Mouse (Mus musculus) cerebellum, adult 8-10 months (tissue): ENCODE data around the gene Gm20521.

Source experiments
- DNase-seq: peaks from one replicate; pipeline ENCODE4 v3.0.0; 2022

Gm20521 gene

GRCm38 (mm10) chr14:54883154-54884021, at the start of gene Gm20521, which contains the start of gene Bcl2l2:
Gene Gm20521 (plus strand): TSS chr14:54883441.
Gene Bcl2l2 (plus strand): TSS chr14:54883377.
- peak; percentile 76 for DNase-seq

DNA sequence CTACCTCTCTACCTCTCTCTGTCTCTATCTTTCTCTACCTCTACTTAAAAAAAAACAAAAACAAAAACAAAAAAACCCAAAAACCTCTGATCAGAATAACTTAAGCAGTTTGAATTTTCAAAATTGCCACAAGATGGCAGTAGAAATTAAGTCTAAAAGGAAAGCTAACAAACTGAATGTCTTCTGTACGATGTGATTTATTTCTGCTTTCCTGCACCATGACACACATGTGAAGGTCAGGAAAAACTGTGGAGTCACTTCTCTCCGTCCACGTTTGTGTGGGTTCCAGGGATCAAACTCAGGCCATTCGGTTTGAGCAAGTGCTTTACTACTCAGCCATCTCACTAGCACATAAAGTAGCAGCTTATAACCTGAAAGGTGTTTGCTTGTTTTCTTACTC, 39.8 kb upstream of the Gm20521 start:
- DNase-seq, result no peak

DNA sequence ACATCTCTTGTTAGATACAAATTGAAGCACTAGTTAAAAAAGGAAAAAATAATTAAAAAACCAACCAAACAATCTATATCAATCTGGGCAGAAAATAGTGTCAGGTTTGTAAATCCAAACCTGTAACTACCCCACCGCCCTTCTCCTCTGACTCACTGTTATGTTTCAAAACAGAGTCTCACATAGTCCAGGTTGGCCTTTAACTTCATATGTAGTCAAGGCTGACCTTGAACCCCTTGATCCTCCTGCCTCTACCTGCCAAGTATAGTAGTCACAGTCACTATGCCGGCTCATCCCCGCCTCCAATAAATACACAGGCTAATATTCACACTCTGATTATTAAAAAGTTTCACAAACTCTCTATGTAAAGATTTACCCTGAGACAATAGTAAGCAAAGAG, 27.5 kb upstream of the Gm20521 start:
- no peak for DNase-seq

- no peak for DNase-seq
Measured at GRCm38 (mm10) chr14:54856703-54857102, 26.5 kb upstream of the Gm20521 start.

DNA sequence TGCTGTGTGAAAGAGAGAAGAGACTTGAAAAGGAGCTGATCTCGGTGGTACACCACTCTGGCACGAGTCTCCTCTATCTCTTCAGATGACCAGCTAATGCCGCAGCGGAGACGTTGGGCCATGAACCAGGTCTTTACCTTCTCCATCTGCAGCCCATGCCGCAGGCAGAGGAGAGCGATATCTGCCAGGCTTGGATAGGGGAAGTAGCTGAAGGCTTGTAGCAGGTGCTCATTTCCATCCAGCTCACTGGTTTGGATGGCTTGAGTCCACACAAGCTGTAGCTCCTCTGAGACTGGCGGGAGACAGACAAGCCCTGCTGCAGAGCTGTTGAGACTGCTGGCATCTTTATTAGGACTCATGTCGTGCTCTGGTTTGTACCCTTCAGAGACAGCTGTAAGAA, 25.4 kb upstream of the Gm20521 start:
- peak; percentile 57 for DNase-seq

- peak; percentile 71 for DNase-seq
Measured at GRCm38 (mm10) chr14:54860511-54860910, 22.7 kb upstream of the Gm20521 start.

GRCm38 (mm10) chr14:54863501-54864312, 19.5 kb upstream of the Gm20521 start:
- DNase-seq, result peak; percentile 89

DNA sequence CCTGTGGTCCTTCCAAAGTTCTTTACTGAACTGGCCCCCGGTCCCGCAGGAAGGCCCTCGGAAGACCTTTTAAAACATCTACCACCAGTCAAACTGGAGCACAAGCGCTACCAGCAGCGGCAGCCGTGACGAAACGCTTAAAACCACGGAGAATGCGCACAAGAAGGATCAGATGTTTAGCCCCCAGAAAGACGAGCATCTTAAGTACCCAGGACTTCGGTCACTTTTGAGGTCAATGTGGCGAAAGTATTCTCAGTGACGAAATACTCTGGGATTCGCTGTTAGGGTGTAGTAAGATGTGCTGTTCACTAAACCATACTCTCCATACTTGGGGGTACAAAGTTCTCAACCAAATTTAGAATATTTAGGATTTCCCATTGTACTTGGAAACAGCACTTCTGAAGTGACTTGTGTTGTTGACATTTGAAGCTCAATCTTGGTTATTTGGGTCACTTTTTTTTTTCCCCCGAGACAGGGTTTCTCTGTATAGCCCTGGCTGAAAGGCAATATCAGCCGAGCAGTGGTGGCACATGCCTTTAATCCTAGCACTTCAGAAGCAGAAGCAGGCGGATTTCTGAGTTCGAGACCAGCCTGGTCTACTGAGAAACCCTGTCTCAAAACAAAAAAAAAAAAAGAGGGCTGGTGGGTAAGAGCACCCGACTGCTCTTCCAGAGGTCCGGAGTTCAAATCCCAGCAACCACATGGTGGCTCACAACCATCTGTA, 18.8 kb upstream of the Gm20521 start:
- no peak for DNase-seq

DNA sequence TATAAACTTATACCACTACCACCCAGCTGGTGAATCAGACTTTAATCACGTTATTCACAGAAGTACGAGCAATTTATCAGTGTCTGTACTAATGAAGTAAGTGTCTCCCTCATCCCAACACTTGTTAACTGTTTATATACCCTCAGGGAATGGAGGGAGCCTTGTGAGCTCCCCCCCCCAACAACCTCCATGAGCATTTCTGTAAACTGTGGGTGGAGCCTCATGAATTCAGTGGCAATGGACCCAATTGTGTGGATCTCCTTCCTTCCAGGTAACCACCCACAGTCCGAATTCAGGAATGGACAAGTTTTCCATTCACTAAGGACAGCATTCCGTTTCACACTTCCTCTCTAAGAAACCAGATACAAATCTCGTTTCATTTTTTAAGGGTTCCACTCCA, 17.6 kb upstream of the Gm20521 start:
- DNase-seq, result no peak

DNA sequence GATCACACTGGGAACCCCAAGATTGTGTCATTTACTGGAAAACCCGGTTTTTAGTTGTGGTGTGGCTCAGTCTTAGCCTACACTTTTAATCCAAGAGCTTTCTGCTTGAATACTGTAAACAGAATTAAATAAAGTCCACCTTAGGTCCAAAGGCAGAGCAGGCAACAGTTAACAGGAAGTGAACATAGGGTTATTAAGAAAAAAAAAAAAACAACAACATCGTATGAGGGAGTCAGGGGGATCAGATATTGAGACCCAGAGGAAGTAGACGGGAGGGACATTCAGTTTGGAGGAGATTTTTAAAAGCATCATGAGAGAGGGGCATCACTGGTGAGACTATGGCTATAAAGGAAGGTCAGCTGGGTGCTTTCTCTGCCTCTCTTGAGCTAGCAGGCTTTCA, 17.0 kb upstream of the Gm20521 start:
- no peak for DNase-seq

GRCm38 (mm10) chr14:54866936-54867335, 16.3 kb upstream of the Gm20521 start:
- DNase-seq, result no peak

DNA sequence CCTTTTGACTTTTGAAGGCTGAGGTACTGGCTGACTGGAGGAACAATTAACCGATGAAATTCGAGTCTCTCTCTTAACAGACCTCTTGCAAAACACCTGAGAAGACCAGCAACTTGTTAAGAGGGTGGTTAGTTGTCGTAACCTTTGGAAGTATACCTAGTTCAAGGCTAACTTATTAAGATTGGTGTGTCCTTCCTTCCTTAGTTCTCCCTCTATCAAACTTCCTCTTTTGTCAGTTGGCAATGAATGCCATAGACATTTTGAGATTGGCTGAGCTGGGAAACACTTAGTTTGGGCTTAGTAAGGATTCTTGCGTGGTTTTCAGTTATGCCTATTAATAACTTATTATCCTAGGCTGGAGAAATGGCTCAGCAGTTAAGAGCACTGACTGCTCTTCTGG, 15.2 kb upstream of the Gm20521 start:
- DNase-seq, result no peak

DNA sequence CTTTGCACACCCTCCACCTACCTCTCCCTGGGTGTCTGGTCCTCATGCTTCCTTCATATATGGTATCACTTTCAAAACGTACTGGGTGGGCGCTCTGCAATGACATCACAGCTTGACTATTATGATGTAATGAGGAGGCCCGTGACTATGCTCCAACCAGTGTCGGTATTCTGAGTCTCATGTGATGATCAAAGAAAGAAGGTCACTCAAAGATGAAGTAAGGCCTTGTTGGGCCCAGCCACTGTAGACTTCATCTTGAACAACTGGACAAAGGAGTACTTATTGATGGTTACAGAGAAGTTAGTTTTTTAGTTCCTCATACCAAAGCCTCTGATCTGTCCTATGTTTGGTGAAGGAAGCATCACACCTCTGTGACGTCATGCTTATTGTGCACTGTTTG, 12.4 kb upstream of the Gm20521 start, which contains the start of gene Homez:
TSS of gene Homez (minus strand) at position 101 of the 400 bp plus-strand sequence.
- DNase-seq, result no peak

DNA sequence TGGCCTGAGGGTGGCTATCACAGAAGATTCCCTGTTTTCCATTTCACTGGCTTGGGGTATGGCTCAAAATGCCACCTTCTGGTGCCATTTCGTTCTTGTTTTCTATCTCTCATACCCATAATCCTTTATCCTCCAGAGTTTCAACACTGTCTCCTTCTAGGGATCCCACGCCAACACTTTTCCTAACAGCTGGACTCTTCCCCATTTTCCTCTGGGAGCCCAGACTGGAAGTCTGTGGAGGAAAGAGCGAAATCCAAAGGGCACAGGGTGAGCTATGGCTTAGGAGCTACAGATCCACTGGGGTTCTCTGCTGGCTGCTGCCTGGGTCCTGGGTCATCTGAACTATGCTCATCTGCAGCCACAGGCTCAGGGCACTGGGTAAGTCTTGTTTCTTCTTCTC, 9.1 kb upstream of the Gm20521 start:
- no peak for DNase-seq

DNA sequence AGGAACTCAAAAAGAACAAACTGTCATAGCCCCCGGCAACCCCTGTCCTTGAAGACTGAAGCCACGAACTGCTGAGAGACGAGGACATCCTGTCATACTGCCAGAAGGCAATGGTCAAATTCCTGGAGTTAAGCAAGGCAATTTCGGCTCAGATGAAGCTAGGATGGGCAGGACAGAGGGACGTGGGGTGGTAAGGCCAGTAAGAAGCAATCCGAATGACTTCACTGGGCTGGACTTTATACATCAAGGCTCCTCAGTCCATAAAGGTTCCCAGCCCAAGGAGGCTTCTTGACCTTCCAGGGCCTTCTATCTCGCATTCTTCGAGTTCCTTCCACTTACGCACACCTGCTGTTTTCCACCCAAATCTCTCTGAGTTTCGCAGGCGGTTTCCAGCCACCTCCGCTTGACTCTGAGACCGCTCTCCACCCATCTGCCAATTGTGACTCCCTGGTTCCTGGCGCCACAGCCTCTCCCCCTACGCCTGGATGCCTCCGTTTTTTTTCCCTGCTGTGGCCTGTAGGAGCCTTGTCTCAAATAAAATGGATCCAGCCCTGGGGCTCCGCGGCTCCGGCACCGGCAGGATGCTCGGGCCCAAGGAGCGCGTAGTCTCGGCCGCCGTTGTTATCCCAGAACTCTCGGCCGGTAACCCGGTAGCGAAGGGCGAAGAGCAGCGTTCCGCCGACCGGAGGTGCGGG, 7.2 kb upstream of the Gm20521 start:
- no peak for DNase-seq

GRCm38 (mm10) chr14:54876539-54877047, 6.6 kb upstream of the Gm20521 start:
- peak; percentile 92 for DNase-seq

- peak; percentile 73 for DNase-seq
Measured at GRCm38 (mm10) chr14:54877048-54877715, 6.1 kb upstream of the Gm20521 start, which contains the start of gene Ppp1r3e. Gene Ppp1r3e (minus strand): TSS chr14:54877550.

- DNase-seq, result no peak
Measured at GRCm38 (mm10) chr14:54884022-54884712, 926 bp downstream of the Gm20521 start.

DNA sequence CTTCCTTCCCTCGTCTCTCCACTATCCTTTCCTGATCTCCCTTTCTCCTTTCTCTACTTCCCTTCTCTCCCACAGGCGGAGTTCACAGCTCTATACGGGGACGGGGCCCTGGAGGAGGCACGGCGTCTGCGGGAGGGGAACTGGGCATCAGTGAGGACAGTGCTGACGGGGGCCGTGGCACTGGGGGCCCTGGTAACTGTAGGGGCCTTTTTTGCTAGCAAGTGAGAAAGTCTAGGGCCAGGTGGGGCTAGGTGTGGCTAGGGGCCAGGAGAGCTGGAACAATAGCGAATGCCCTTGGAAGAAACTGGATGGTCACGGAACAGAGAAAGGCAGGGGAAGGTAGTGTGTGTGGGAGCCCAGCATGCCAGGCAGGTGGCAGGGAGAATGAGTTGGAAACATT, 2.1 kb downstream of the Gm20521 start:
- no peak for DNase-seq

GRCm38 (mm10) chr14:54892200-54892599, 9.0 kb downstream of the Gm20521 start, which contains the start of gene Pabpn1:
Gene Pabpn1 (plus strand): TSS chr14:54892500.
- DNase-seq, result no peak

DNA sequence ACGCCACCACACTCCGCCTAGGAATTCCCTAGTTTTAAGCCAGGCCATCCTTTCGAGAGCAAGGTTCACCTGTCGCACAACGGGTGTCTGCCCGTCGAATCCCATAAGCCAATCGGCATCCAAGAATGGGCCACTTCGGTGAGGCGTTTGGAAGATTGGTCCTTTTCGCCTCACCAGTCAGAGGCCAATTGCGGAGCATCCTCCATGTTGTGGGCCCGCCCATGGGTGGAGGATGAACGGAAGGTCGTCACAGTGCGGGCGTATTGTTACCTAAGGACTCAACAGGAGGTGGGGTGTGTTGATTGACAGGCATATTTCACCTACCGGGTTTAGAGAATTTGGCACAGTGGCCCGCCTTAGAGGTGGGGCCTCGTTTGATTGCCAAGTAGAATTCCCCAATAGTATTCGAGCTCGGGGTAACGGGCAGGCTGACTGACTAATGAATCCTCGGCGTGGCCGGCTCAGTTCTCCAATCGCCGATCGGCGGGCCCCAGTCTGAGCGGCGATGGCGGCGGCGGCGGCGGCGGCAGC, 10.5 kb downstream of the Gm20521 start:
- peak; percentile 98 for DNase-seq
